Mouse (Mus musculus): ENCODE measurements around the gene Tlr9. TPM values are rescaled to one million over a fixed set of nuclear protein-coding genes. Genes with fewer than 3 reads are reported as not detected.

The Tlr9 gene
- polyA plus RNA-seq, 1 experiment from 2014 or later, result not detected

- ATAC-seq (replicated peaks), result no peak
- Histone ChIP-seq H3K36me3 (peaks cover 27% of the 10 kb centered on the region), H3K27ac (replicated peaks) (no peak overlapping the region), H3K9me3 (no peaks in the 10 kb centered on the region), H3K4me2 (replicated peaks) (no peak overlapping the region), H3K27me3 (no peaks in the 10 kb centered on the region), H3K9ac (replicated peaks) (no peak overlapping the region), H3K4me3 (no peak overlapping the region), H3K4me1 (peaks cover 7% of the 10 kb centered on the region)
- WGBS, result 91% methylated on average over 8 of the region's 8 CpGs
Measured at GRCm38 (mm10) chr9:106193930-106194807, 28.2 kb upstream of the Tlr9 start.

- Histone ChIP-seq H3K9me3 (no peaks in the 10 kb centered on the region), H3K27ac (replicated peaks) (no peak overlapping the region), H3K27me3 (peaks cover 7% of the 10 kb centered on the region; the same call in 1 of the 2 replicates), H3K9ac (replicated peaks) (no peak overlapping the region), H3K4me2 (replicated peaks) (no peak overlapping the region), H3K4me1 (peaks cover 11% of the 10 kb centered on the region), H3K4me3 (no peak overlapping the region), H3K36me3 (peaks cover 12% of the 10 kb centered on the region)
- 80% methylated on average over 8 of the region's 8 CpGs for WGBS
- ATAC-seq (replicated peaks), result no peak
Measured at GRCm38 (mm10) chr9:106195693-106196092, 26.7 kb upstream of the Tlr9 start.

- Histone ChIP-seq H3K36me3 (no peaks in the 10 kb centered on the region), H3K4me2 (replicated peaks) (no peak overlapping the region), H3K9ac (replicated peaks) (no peak overlapping the region), H3K27ac (replicated peaks) (no peak overlapping the region), H3K4me3 (no peak overlapping the region), H3K9me3 (no peaks in the 10 kb centered on the region), H3K4me1 (peaks cover 13% of the 10 kb centered on the region), H3K27me3 (peaks cover 7% of the 10 kb centered on the region; the same call in 1 of the 2 replicates)
- WGBS, result 90% methylated on average over 3 of the region's 3 CpGs
- ATAC-seq (replicated peaks), result no peak
Measured at GRCm38 (mm10) chr9:106197081-106197713, 25.2 kb upstream of the Tlr9 start.

GRCm38 (mm10) chr9:106197732-106198131 is 24.7 kb upstream of the Tlr9 start:
- H3K27me3 ChIP-seq, result peaks cover 7% of the 10 kb centered on the region; the same call in 1 of the 2 replicates
- H3K4me3 ChIP-seq, result no peak overlapping the region
- WGBS, result 95% methylated on average over 9 of the region's 9 CpGs
- peaks cover 15% of the 10 kb centered on the region for H3K4me1 ChIP-seq
- no peak overlapping the region for H3K4me2 ChIP-seq (replicated peaks)
- no peak for ATAC-seq (replicated peaks)
- no peak overlapping the region for H3K27ac ChIP-seq (replicated peaks)
- H3K9ac ChIP-seq (replicated peaks), result no peak overlapping the region
- no peaks in the 10 kb centered on the region for H3K9me3 ChIP-seq
- H3K36me3 ChIP-seq, result no peaks in the 10 kb centered on the region

- H3K4me2 ChIP-seq (replicated peaks), result peak overlapping the region; percentile 63
- under 1% methylated on average over 49 of the region's 51 CpGs for WGBS
- H3K9ac ChIP-seq (replicated peaks), result peak overlapping the region; percentile 51
- no peak overlapping the region for H3K27ac ChIP-seq (replicated peaks)
- peaks cover 23% of the 10 kb centered on the region for H3K4me1 ChIP-seq
- no peaks in the 10 kb centered on the region for H3K9me3 ChIP-seq
- ATAC-seq (replicated peaks), result peak; percentile 24
- H3K27me3 ChIP-seq, result peaks cover 7% of the 10 kb centered on the region; the same call in 1 of the 2 replicates
- H3K4me3 ChIP-seq, result peak overlapping the region; percentile 50
- H3K36me3 ChIP-seq, result no peaks in the 10 kb centered on the region
Measured at GRCm38 (mm10) chr9:106198962-106199458, 23.4 kb upstream of the Tlr9 start.

- Histone ChIP-seq H3K4me2 (replicated peaks) (peak within 1 kb of the TSS; percentile 63), H3K27ac (replicated peaks) (no peak within 1 kb of the TSS), H3K27me3 (peaks cover 7% of the 10 kb centered on the region; the same call in 1 of the 2 replicates), H3K9me3 (no peaks in the 10 kb centered on the region), H3K9ac (replicated peaks) (peak within 1 kb of the TSS; percentile 51), H3K36me3 (no peaks in the 10 kb centered on the region), H3K4me1 (peaks cover 30% of the 10 kb centered on the region), H3K4me3 (peak within 1 kb of the TSS; percentile 50)
- 42% methylated on average over 18 of the region's 18 CpGs for WGBS
- ATAC-seq (replicated peaks), result peak; percentile 10; the same call in 1 of the 2 replicates
Measured at GRCm38 (mm10) chr9:106199535-106200272, 22.7 kb upstream of the Tlr9 start, which contains the start of gene Ppm1m. TSS of gene Ppm1m (minus strand) at chr9:106199746.

- H3K27ac ChIP-seq (replicated peaks), result no peak overlapping the region
- WGBS, result 78% methylated on average over 3 of the region's 3 CpGs
- H3K9me3 ChIP-seq, result no peaks in the 10 kb centered on the region
- peak overlapping the region; percentile 62; the same call in 1 of the 2 replicates for H3K4me2 ChIP-seq (replicated peaks)
- no peaks in the 10 kb centered on the region for H3K36me3 ChIP-seq
- ATAC-seq (replicated peaks), result no peak
- H3K27me3 ChIP-seq, result peaks cover 7% of the 10 kb centered on the region; the same call in 1 of the 2 replicates
- no peak overlapping the region for H3K9ac ChIP-seq (replicated peaks)
- peak overlapping the region; percentile 65 for H3K4me3 ChIP-seq
- peaks cover 38% of the 10 kb centered on the region for H3K4me1 ChIP-seq
Measured at GRCm38 (mm10) chr9:106201895-106202294, 20.5 kb upstream of the Tlr9 start.

- no peaks in the 10 kb centered on the region for H3K9me3 ChIP-seq
- WGBS, result 1% methylated on average over 61 of the region's 61 CpGs
- peaks cover 40% of the 10 kb centered on the region for H3K4me1 ChIP-seq
- no peaks in the 10 kb centered on the region for H3K36me3 ChIP-seq
- peak within 1 kb of the TSS; percentile 80 for H3K9ac ChIP-seq (replicated peaks)
- peak within 1 kb of the TSS; percentile 74 for H3K27ac ChIP-seq (replicated peaks)
- ATAC-seq (replicated peaks), result peak; percentile 88
- peak within 1 kb of the TSS; percentile 65 for H3K4me3 ChIP-seq
- H3K4me2 ChIP-seq (replicated peaks), result peak within 1 kb of the TSS; percentile 62
- H3K27me3 ChIP-seq, result peaks cover 7% of the 10 kb centered on the region; the same call in 1 of the 2 replicates
Measured at GRCm38 (mm10) chr9:106202819-106203636, 19.4 kb upstream of the Tlr9 start, which contains the start of gene Twf2. TSS of gene Twf2 (plus strand) at chr9:106203108.

GRCm38 (mm10) chr9:106203990-106204851 is 18.2 kb upstream of the Tlr9 start:
- peak overlapping the region; percentile 80; the same call in 1 of the 2 replicates for H3K9ac ChIP-seq (replicated peaks)
- H3K4me3 ChIP-seq, result peak overlapping the region; percentile 65
- peaks cover 7% of the 10 kb centered on the region; the same call in 1 of the 2 replicates for H3K27me3 ChIP-seq
- H3K4me1 ChIP-seq, result peaks cover 33% of the 10 kb centered on the region
- H3K27ac ChIP-seq (replicated peaks), result no peak overlapping the region
- H3K36me3 ChIP-seq, result 0 out of 2 replicates have a peak, but pooled peaks cover 2% of the 10 kb centered on the region
- no peak for ATAC-seq (replicated peaks)
- no peaks in the 10 kb centered on the region for H3K9me3 ChIP-seq
- WGBS, result 79% methylated on average over 7 of the region's 7 CpGs
- H3K4me2 ChIP-seq (replicated peaks), result peak overlapping the region; percentile 62

- H3K9me3 ChIP-seq, result no peaks in the 10 kb centered on the region
- H3K4me1 ChIP-seq, result peaks cover 29% of the 10 kb centered on the region
- no peak for ATAC-seq (replicated peaks)
- no peak overlapping the region for H3K9ac ChIP-seq (replicated peaks)
- H3K4me3 ChIP-seq, result no peak overlapping the region
- no peaks in the 10 kb centered on the region for H3K27me3 ChIP-seq
- no peak overlapping the region for H3K27ac ChIP-seq (replicated peaks)
- H3K36me3 ChIP-seq, result peaks cover 5% of the 10 kb centered on the region; the same call in 1 of the 2 replicates
- 80% methylated on average over 7 of the region's 7 CpGs for WGBS
- no peak overlapping the region for H3K4me2 ChIP-seq (replicated peaks)
Measured at GRCm38 (mm10) chr9:106205713-106206290, 16.6 kb upstream of the Tlr9 start.
